Mouse (Mus musculus): ENCODE data around the gene Gtse1. TPM values are rescaled to one million over a fixed set of nuclear protein-coding genes. Genes with fewer than 3 reads are reported as not detected.

Gtse1 gene
- total and polyA plus RNA-seq, 2 experiments from 2014 or later: 1.9 to 3.2 TPM

- peaks cover 15% of the 10 kb centered on the region; the same call in 1 of the 2 replicates for H3K36me3 ChIP-seq (ENCODE audit: insufficient read depth, low read length)
- peak overlapping the region; percentile 76 for H3K4me3 ChIP-seq (ENCODE audit: low read depth, low read length)
- H3K27me3 ChIP-seq (ENCODE audit: insufficient read depth, low read length): no peaks in the 10 kb centered on the region
- H3K9ac ChIP-seq (replicated peaks; ENCODE audit: low read length, poor library complexity, severe bottlenecking): peak overlapping the region; percentile 83
- peaks cover 6% of the 10 kb centered on the region; the same call in 1 of the 2 replicates for H3K4me1 ChIP-seq (ENCODE audit: insufficient read depth, low read length)
- DNase-seq (ENCODE audit: low spot score) (no peak), ATAC-seq (ENCODE audit: low FRiP score) (peak; percentile 36; the same call in 1 of the 2 replicates)
- peak overlapping the region; percentile 94 for H3K27ac ChIP-seq (ENCODE audit: low read depth, low read length)
- H3K4me2 ChIP-seq (ENCODE audit: low read depth, low read length, poor library complexity, severe bottlenecking): peak overlapping the region; percentile 92
- H3K9me3 ChIP-seq (ENCODE audit: low read length): no peaks in the 10 kb centered on the region
- WGBS: 2% methylated on average over 18 of the region's 18 CpGs
- no peak for TF ChIP-seq CTCF (IDR thresholded peaks at IDR 0.05)
These were observed 20.0 kb downstream of the Gtse1 start for GRCm38 (mm10) chr15:85879498-85879895.

- WGBS: 95% methylated on average over 5 of the region's 5 CpGs
- peaks cover 34% of the 10 kb centered on the region for H3K36me3 ChIP-seq (ENCODE audit: insufficient read depth, low read length)
- no peak overlapping the region for H3K9ac ChIP-seq (replicated peaks; ENCODE audit: low read length, poor library complexity, severe bottlenecking)
- H3K27me3 ChIP-seq (ENCODE audit: insufficient read depth, low read length): no peaks in the 10 kb centered on the region
- no peak overlapping the region for H3K27ac ChIP-seq (ENCODE audit: low read depth, low read length)
- H3K4me3 ChIP-seq (ENCODE audit: low read depth, low read length): no peak overlapping the region
- DNase-seq (ENCODE audit: low spot score) (no peak), ATAC-seq (ENCODE audit: low FRiP score) (no peak)
- no peak overlapping the region for H3K4me2 ChIP-seq (ENCODE audit: low read depth, low read length, poor library complexity, severe bottlenecking)
- no peak for TF ChIP-seq CTCF (IDR thresholded peaks at IDR 0.05)
- H3K4me1 ChIP-seq (ENCODE audit: insufficient read depth, low read length): no peaks in the 10 kb centered on the region
- no peaks in the 10 kb centered on the region for H3K9me3 ChIP-seq (ENCODE audit: low read length)
These were observed 26.1 kb downstream of the Gtse1 start for GRCm38 (mm10) chr15:85885606-85886005.

DNA sequence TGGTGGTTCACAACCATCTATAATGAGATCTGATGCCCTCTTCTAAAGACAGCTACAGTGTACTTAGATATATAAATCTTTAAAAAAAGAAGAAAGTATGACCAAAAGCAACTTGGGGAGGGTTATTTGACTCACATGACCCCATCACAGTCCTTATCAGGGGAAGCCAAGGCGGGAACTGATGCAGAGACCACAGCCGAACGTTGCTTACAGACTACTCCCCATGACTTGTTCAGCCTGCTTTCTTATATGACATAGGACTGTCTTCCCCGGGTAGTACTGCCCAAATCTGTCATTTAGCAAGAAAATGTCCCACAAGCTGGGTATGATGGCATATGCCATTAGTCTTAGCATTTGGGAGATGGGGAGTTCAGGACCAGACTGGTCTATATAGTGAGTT is 29.7 kb downstream of the Gtse1 start:
- H3K9me3 ChIP-seq (ENCODE audit: low read length): no peaks in the 10 kb centered on the region
- no peaks in the 10 kb centered on the region for H3K4me1 ChIP-seq (ENCODE audit: insufficient read depth, low read length)
- ATAC-seq (ENCODE audit: low FRiP score): no peak
- H3K4me3 ChIP-seq (ENCODE audit: low read depth, low read length): no peak overlapping the region
- H3K9ac ChIP-seq (replicated peaks; ENCODE audit: low read length, poor library complexity, severe bottlenecking): no peak overlapping the region
- WGBS: 97% methylated on average over 4 of the region's 4 CpGs
- H3K36me3 ChIP-seq (ENCODE audit: insufficient read depth, low read length): peaks cover 48% of the 10 kb centered on the region
- no peak overlapping the region for H3K4me2 ChIP-seq (ENCODE audit: low read depth, low read length, poor library complexity, severe bottlenecking)
- no peak for DNase-seq (ENCODE audit: low spot score)
- no peak overlapping the region for H3K27ac ChIP-seq (ENCODE audit: low read depth, low read length)
- H3K27me3 ChIP-seq (ENCODE audit: insufficient read depth, low read length): no peaks in the 10 kb centered on the region
- TF ChIP-seq CTCF (IDR thresholded peaks at IDR 0.05): no peak

DNA sequence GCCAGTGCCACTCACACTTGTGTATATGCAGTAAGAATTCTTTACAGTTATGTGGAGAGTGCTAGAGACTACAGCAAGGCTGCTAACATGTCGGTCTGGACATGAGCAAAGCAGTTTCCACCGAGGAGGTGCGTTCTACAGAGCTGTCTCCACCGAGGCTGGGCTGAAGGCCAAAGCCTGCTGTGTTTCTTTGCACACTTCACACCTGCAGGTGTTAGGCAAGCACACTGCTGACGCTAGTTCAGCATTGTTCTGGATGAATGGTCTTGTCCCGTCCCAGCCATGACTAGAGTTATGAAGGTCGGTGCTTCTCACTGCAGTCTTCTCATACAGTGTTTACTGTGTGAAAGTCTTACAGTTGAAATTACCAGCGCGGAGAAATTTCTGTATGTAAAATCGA is 32.4 kb downstream of the Gtse1 start:
- no peak overlapping the region for H3K9ac ChIP-seq (replicated peaks; ENCODE audit: low read length, poor library complexity, severe bottlenecking)
- H3K4me2 ChIP-seq (ENCODE audit: low read depth, low read length, poor library complexity, severe bottlenecking): no peak overlapping the region
- DNase-seq (ENCODE audit: low spot score) (peak; percentile 58), ATAC-seq (ENCODE audit: low FRiP score) (no peak)
- no peak for TF ChIP-seq CTCF (IDR thresholded peaks at IDR 0.05)
- no peaks in the 10 kb centered on the region for H3K9me3 ChIP-seq (ENCODE audit: low read length)
- no peaks in the 10 kb centered on the region for H3K27me3 ChIP-seq (ENCODE audit: insufficient read depth, low read length)
- 70% methylated on average over 10 of the region's 10 CpGs for WGBS
- H3K4me1 ChIP-seq (ENCODE audit: insufficient read depth, low read length): no peaks in the 10 kb centered on the region
- H3K36me3 ChIP-seq (ENCODE audit: insufficient read depth, low read length): peaks cover 52% of the 10 kb centered on the region
- H3K27ac ChIP-seq (ENCODE audit: low read depth, low read length): no peak overlapping the region
- H3K4me3 ChIP-seq (ENCODE audit: low read depth, low read length): no peak overlapping the region

- Histone ChIP-seq H3K27me3 (ENCODE audit: insufficient read depth, low read length) (no peaks in the 10 kb centered on the region), H3K4me2 (ENCODE audit: low read depth, low read length, poor library complexity, severe bottlenecking) (no peak overlapping the region), H3K9ac (replicated peaks; ENCODE audit: low read length, poor library complexity, severe bottlenecking) (no peak overlapping the region), H3K4me3 (ENCODE audit: low read depth, low read length) (no peak overlapping the region), H3K9me3 (ENCODE audit: low read length) (no peaks in the 10 kb centered on the region), H3K36me3 (ENCODE audit: insufficient read depth, low read length) (peaks cover 58% of the 10 kb centered on the region), H3K4me1 (ENCODE audit: insufficient read depth, low read length) (no peaks in the 10 kb centered on the region), H3K27ac (ENCODE audit: low read depth, low read length) (no peak overlapping the region)
- DNase-seq (ENCODE audit: low spot score) (peak; percentile 71), ATAC-seq (ENCODE audit: low FRiP score) (peak; percentile 59)
- WGBS: 53% methylated on average over 13 of the region's 13 CpGs
- TF ChIP-seq CTCF (IDR thresholded peaks at IDR 0.05): no peak
These were observed 33.1 kb downstream of the Gtse1 start for GRCm38 (mm10) chr15:85892498-85893118.

DNA sequence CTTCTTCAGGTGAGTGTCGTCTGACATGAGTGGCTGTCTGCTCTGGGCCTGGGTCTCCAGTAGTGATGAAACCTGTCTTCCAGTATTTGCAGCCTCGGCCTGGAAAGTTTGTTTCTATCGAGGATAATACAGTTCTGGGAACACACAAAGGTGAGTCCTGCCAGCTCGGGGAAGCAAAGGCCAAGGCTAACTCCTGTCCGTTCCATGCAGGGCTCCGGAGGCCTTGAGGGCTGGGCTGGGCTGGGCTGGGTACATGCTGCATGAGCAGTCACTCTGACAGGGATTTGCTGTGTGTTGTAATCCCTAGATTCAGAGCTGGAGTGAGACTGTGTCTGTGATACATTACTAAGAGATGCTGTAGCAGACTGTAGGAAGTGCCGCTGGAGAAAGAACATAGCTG is 34.3 kb downstream of the Gtse1 start:
- Histone ChIP-seq H3K9ac (replicated peaks; ENCODE audit: low read length, poor library complexity, severe bottlenecking) (no peak overlapping the region), H3K27ac (ENCODE audit: low read depth, low read length) (no peak overlapping the region), H3K9me3 (ENCODE audit: low read length) (no peaks in the 10 kb centered on the region), H3K36me3 (ENCODE audit: insufficient read depth, low read length) (peaks cover 61% of the 10 kb centered on the region), H3K4me2 (ENCODE audit: low read depth, low read length, poor library complexity, severe bottlenecking) (no peak overlapping the region), H3K4me1 (ENCODE audit: insufficient read depth, low read length) (no peaks in the 10 kb centered on the region), H3K27me3 (ENCODE audit: insufficient read depth, low read length) (no peaks in the 10 kb centered on the region), H3K4me3 (ENCODE audit: low read depth, low read length) (no peak overlapping the region)
- no peak for DNase-seq (ENCODE audit: low spot score)
- TF ChIP-seq CTCF (IDR thresholded peaks at IDR 0.05): no peak
- 91% methylated on average over 7 of the region's 7 CpGs for WGBS
- ATAC-seq (ENCODE audit: low FRiP score): no peak
